Mouse (Mus musculus): ENCODE measurements around the gene Rpl13a. TPM values are rescaled to one million over a fixed set of nuclear protein-coding genes. Genes with fewer than 3 reads are reported as not detected.

Rpl13a gene
- polyA plus RNA-seq, 1 experiment from 2014 or later, result 1,168 TPM

GRCm38 (mm10) chr7:45107052-45107645 is 21.4 kb downstream of the Rpl13a start:
- H3K4me1 ChIP-seq (replicated peaks; ENCODE audit: control insufficient read depth, insufficient read depth, low read length), result no peaks in the 10 kb centered on the region
- DNase-seq (ENCODE audit: low spot score) (no peak), ATAC-seq (ENCODE audit: low FRiP score) (no peak)
- 59% methylated on average over 5 of the region's 5 CpGs for WGBS
- no peak overlapping the region for H3K9ac ChIP-seq (ENCODE audit: low read depth, low read length)
- H3K4me3 ChIP-seq (ENCODE audit: low read depth, low read length), result no peak overlapping the region
- no peaks in the 10 kb centered on the region for H3K27me3 ChIP-seq (ENCODE audit: control insufficient read depth, insufficient read depth, low read length)
- no peak overlapping the region for H3K4me2 ChIP-seq (replicated peaks; ENCODE audit: low read depth, low read length)
- H3K36me3 ChIP-seq (ENCODE audit: control insufficient read depth, insufficient read depth, low read length), result no peaks in the 10 kb centered on the region
- H3K27ac ChIP-seq (ENCODE audit: low read depth, low read length), result no peak overlapping the region
- no peaks in the 10 kb centered on the region for H3K9me3 ChIP-seq (ENCODE audit: control insufficient read depth, low read length)

- 24% methylated on average over 6 of the region's 6 CpGs for WGBS
- no peaks in the 10 kb centered on the region for H3K4me1 ChIP-seq (replicated peaks; ENCODE audit: control insufficient read depth, insufficient read depth, low read length)
- peak; percentile 30; the same call in 1 of the 2 replicates for ATAC-seq (ENCODE audit: low FRiP score)
- peak; percentile 45 for DNase-seq (ENCODE audit: low spot score)
- no peaks in the 10 kb centered on the region for H3K9me3 ChIP-seq (ENCODE audit: control insufficient read depth, low read length)
- H3K9ac ChIP-seq (ENCODE audit: low read depth, low read length), result no peak overlapping the region
- H3K4me2 ChIP-seq (replicated peaks; ENCODE audit: low read depth, low read length), result no peak overlapping the region
- H3K4me3 ChIP-seq (ENCODE audit: low read depth, low read length), result no peak overlapping the region
- H3K27ac ChIP-seq (ENCODE audit: low read depth, low read length), result no peak overlapping the region
- H3K36me3 ChIP-seq (ENCODE audit: control insufficient read depth, insufficient read depth, low read length), result no peaks in the 10 kb centered on the region
- H3K27me3 ChIP-seq (ENCODE audit: control insufficient read depth, insufficient read depth, low read length), result no peaks in the 10 kb centered on the region
These were observed 22.1 kb downstream of the Rpl13a start for GRCm38 (mm10) chr7:45106441-45106840.

GRCm38 (mm10) chr7:45105491-45105890 is 23.1 kb downstream of the Rpl13a start:
- Histone ChIP-seq H3K27me3 (ENCODE audit: control insufficient read depth, insufficient read depth, low read length) (no peaks in the 10 kb centered on the region), H3K9ac (ENCODE audit: low read depth, low read length) (no peak overlapping the region), H3K4me1 (replicated peaks; ENCODE audit: control insufficient read depth, insufficient read depth, low read length) (no peaks in the 10 kb centered on the region), H3K36me3 (ENCODE audit: control insufficient read depth, insufficient read depth, low read length) (no peaks in the 10 kb centered on the region), H3K4me2 (replicated peaks; ENCODE audit: low read depth, low read length) (no peak overlapping the region), H3K4me3 (ENCODE audit: low read depth, low read length) (no peak overlapping the region), H3K9me3 (ENCODE audit: control insufficient read depth, low read length) (no peaks in the 10 kb centered on the region), H3K27ac (ENCODE audit: low read depth, low read length) (no peak overlapping the region)
- DNase-seq (ENCODE audit: low spot score) (no peak), ATAC-seq (ENCODE audit: low FRiP score) (no peak)
- WGBS, result 78% methylated on average over 8 of the region's 8 CpGs

GRCm38 (mm10) chr7:45104941-45105340 is 23.6 kb downstream of the Rpl13a start:
- 84% methylated on average over 5 of the region's 5 CpGs for WGBS
- no peak overlapping the region for H3K4me2 ChIP-seq (replicated peaks; ENCODE audit: low read depth, low read length)

GRCm38 (mm10) chr7:45103652-45104180 is 24.8 kb downstream of the Rpl13a start, which contains the start of gene Fcgrt:
Gene Fcgrt, minus strand, starts transcription at chr7:45103851.
- DNase-seq (ENCODE audit: low spot score), result no peak
- no peak within 1 kb of the TSS for H3K4me3 ChIP-seq (ENCODE audit: low read depth, low read length)
- H3K4me1 ChIP-seq (replicated peaks; ENCODE audit: control insufficient read depth, insufficient read depth, low read length), result no peaks in the 10 kb centered on the region
- no peak for ATAC-seq (ENCODE audit: low FRiP score)
- H3K4me2 ChIP-seq (replicated peaks; ENCODE audit: low read depth, low read length), result no peak within 1 kb of the TSS
- H3K9ac ChIP-seq (ENCODE audit: low read depth, low read length), result no peak within 1 kb of the TSS
- no peaks in the 10 kb centered on the region for H3K36me3 ChIP-seq (ENCODE audit: control insufficient read depth, insufficient read depth, low read length)
- H3K9me3 ChIP-seq (ENCODE audit: control insufficient read depth, low read length), result no peaks in the 10 kb centered on the region
- H3K27me3 ChIP-seq (ENCODE audit: control insufficient read depth, insufficient read depth, low read length), result no peaks in the 10 kb centered on the region
- H3K27ac ChIP-seq (ENCODE audit: low read depth, low read length), result no peak within 1 kb of the TSS
- WGBS, result 81% methylated on average over 7 of the region's 7 CpGs

More at GRCm38 (mm10) chr7:45104941-45105340, 23.6 kb downstream of the Rpl13a start:
- H3K36me3 ChIP-seq (ENCODE audit: control insufficient read depth, insufficient read depth, low read length), result no peaks in the 10 kb centered on the region
- no peak overlapping the region for H3K9ac ChIP-seq (ENCODE audit: low read depth, low read length)
- H3K4me3 ChIP-seq (ENCODE audit: low read depth, low read length), result no peak overlapping the region
- no peak for DNase-seq (ENCODE audit: low spot score)
- no peak for ATAC-seq (ENCODE audit: low FRiP score)
- H3K27me3 ChIP-seq (ENCODE audit: control insufficient read depth, insufficient read depth, low read length), result no peaks in the 10 kb centered on the region
- H3K9me3 ChIP-seq (ENCODE audit: control insufficient read depth, low read length), result no peaks in the 10 kb centered on the region
- no peak overlapping the region for H3K27ac ChIP-seq (ENCODE audit: low read depth, low read length)
- no peaks in the 10 kb centered on the region for H3K4me1 ChIP-seq (replicated peaks; ENCODE audit: control insufficient read depth, insufficient read depth, low read length)

- H3K4me3 ChIP-seq (ENCODE audit: low read depth, low read length), result no peak overlapping the region
- DNase-seq (ENCODE audit: low spot score) (no peak), ATAC-seq (ENCODE audit: low FRiP score) (no peak)
- H3K27me3 ChIP-seq (ENCODE audit: control insufficient read depth, insufficient read depth, low read length), result no peaks in the 10 kb centered on the region
- H3K36me3 ChIP-seq (ENCODE audit: control insufficient read depth, insufficient read depth, low read length), result no peaks in the 10 kb centered on the region
- no peak overlapping the region for H3K9ac ChIP-seq (ENCODE audit: low read depth, low read length)
- no peak overlapping the region for H3K4me2 ChIP-seq (replicated peaks; ENCODE audit: low read depth, low read length)
- H3K4me1 ChIP-seq (replicated peaks; ENCODE audit: control insufficient read depth, insufficient read depth, low read length), result no peaks in the 10 kb centered on the region
- WGBS, result 78% methylated on average over 9 of the region's 9 CpGs
- no peaks in the 10 kb centered on the region for H3K9me3 ChIP-seq (ENCODE audit: control insufficient read depth, low read length)
- H3K27ac ChIP-seq (ENCODE audit: low read depth, low read length), result no peak overlapping the region
These were observed 25.5 kb downstream of the Rpl13a start for GRCm38 (mm10) chr7:45102940-45103585.

- H3K4me2 ChIP-seq (replicated peaks; ENCODE audit: low read depth, low read length), result no peak overlapping the region
- H3K27ac ChIP-seq (ENCODE audit: low read depth, low read length), result no peak overlapping the region
- H3K9me3 ChIP-seq (ENCODE audit: control insufficient read depth, low read length), result no peaks in the 10 kb centered on the region
- no peaks in the 10 kb centered on the region for H3K36me3 ChIP-seq (ENCODE audit: control insufficient read depth, insufficient read depth, low read length)
- 89% methylated on average over 11 of the region's 11 CpGs for WGBS
- H3K9ac ChIP-seq (ENCODE audit: low read depth, low read length), result no peak overlapping the region
- no peaks in the 10 kb centered on the region for H3K4me1 ChIP-seq (replicated peaks; ENCODE audit: control insufficient read depth, insufficient read depth, low read length)
- no peak for DNase-seq (ENCODE audit: low spot score)
- no peaks in the 10 kb centered on the region for H3K27me3 ChIP-seq (ENCODE audit: control insufficient read depth, insufficient read depth, low read length)
- no peak for ATAC-seq (ENCODE audit: low FRiP score)
- H3K4me3 ChIP-seq (ENCODE audit: low read depth, low read length), result no peak overlapping the region
These were observed 26.1 kb downstream of the Rpl13a start for GRCm38 (mm10) chr7:45102441-45102840.

GRCm38 (mm10) chr7:45100046-45100445 is 28.5 kb downstream of the Rpl13a start:
- Histone ChIP-seq H3K9me3 (ENCODE audit: control insufficient read depth, low read length) (no peaks in the 10 kb centered on the region), H3K27ac (ENCODE audit: low read depth, low read length) (no peak overlapping the region), H3K4me1 (replicated peaks; ENCODE audit: control insufficient read depth, insufficient read depth, low read length) (no peaks in the 10 kb centered on the region), H3K9ac (ENCODE audit: low read depth, low read length) (no peak overlapping the region), H3K27me3 (ENCODE audit: control insufficient read depth, insufficient read depth, low read length) (no peaks in the 10 kb centered on the region), H3K36me3 (ENCODE audit: control insufficient read depth, insufficient read depth, low read length) (no peaks in the 10 kb centered on the region), H3K4me3 (ENCODE audit: low read depth, low read length) (no peak overlapping the region), H3K4me2 (replicated peaks; ENCODE audit: low read depth, low read length) (no peak overlapping the region)
- ATAC-seq (ENCODE audit: low FRiP score), result no peak
- no peak for DNase-seq (ENCODE audit: low spot score)
- 95% methylated on average over 6 of the region's 6 CpGs for WGBS

Data from hindbrain, embryonic 11.5 days (tissue).